Mouse (Mus musculus) embryonic facial prominence, embryonic 11.5 days (tissue): Measurements from ENCODE around the gene Erbin. TPM values are rescaled to one million over a fixed set of nuclear protein-coding genes. Genes with fewer than 3 reads are reported as not detected.

Source experiments
- ATAC-seq: fragments of 200-750 bp; cut with Nextera tagmentation; replicated peaks from 2 replicates; pipeline ENCODE4 v1.8.0; 2017; ENCODE audit warnings: low read depth; ENCODE audit not compliant: insufficient number of reproducible peaks, low FRiP score, low TSS enrichment
- DNase-seq: peaks from one replicate; pipeline ENCODE4 v3.0.0-alpha.2; 2015; ENCODE audit warnings: low spot score
- H3K27ac ChIP-seq: fragments of 300-500 bp; sonication (generic); replicated peaks from 2 replicates; pipeline ENCODE4 v1.5.1; 2014; ENCODE audit warnings: mild to moderate bottlenecking, low read depth, low read length, control low read depth
- H3K27me3 ChIP-seq: fragments of 300-500 bp; sonication (generic); 2 replicates; pipeline ENCODE4 v1.6.1; 2014; ENCODE audit warnings: mild to moderate bottlenecking, low read length, moderate library complexity, mixed read lengths; ENCODE audit not compliant: control insufficient read depth, insufficient read depth
- H3K36me3 ChIP-seq: fragments of 300-500 bp; sonication (generic); replicated peaks from 2 replicates; pipeline ENCODE4 v1.6.1; 2014; ENCODE audit warnings: low read depth, mild to moderate bottlenecking, low read length, moderate library complexity, mixed read lengths; ENCODE audit not compliant: control insufficient read depth, insufficient read depth
- H3K4me1 ChIP-seq: fragments of 300-500 bp; sonication (generic); 2 replicates; pipeline ENCODE4 v1.6.1; 2014; ENCODE audit warnings: low read length, mixed read lengths; ENCODE audit not compliant: control insufficient read depth, insufficient read depth
- H3K4me2 ChIP-seq: fragments of 300-500 bp; sonication (generic); 2 replicates; pipeline ENCODE4 v1.6.1; 2014; ENCODE audit warnings: low read depth, mild to moderate bottlenecking, control low read depth, low read length, moderate library complexity
- H3K4me3 ChIP-seq: fragments of 300-500 bp; sonication (generic); 2 replicates; pipeline ENCODE4 v1.5.1; 2014; ENCODE audit warnings: low read depth, low read length, control low read depth
- H3K9ac ChIP-seq: fragments of 300-500 bp; sonication (generic); replicated peaks from 2 replicates; pipeline ENCODE4 v1.6.1; 2014; ENCODE audit warnings: mild to moderate bottlenecking, control low read depth, low read length
- H3K9me3 ChIP-seq: fragments of 300-500 bp; sonication (generic); replicated peaks from 2 replicates; pipeline ENCODE4 v1.6.1; 2016; ENCODE audit warnings: mild to moderate bottlenecking, low read length, inconsistent platforms, mixed read lengths; ENCODE audit not compliant: control insufficient read depth
- WGBS: fragments of 180-500 bp; shearing (Covaris S2); extraction: QIAGEN DNeasy Blood & Tissue Kit; methylation state at CpG from one replicate; pipeline ENCODE4 v1.1.7; 2014; 5-methylcytosine and 5-hydroxymethylcytosine counted together
- polyA plus RNA-seq: library from polyadenylated mRNA; unstranded; fragments of >200 nt; fragmentation: Nextera tagmentation; extraction: Ambion mirVana; gene quantifications from 2 replicates; pipeline ENCODE4 v1.2.1, GENCODE M21; 2014

Erbin gene
- polyA plus RNA-seq, 1 experiment from 2014 or later: 36.8 TPM

GRCm38 (mm10) chr13:103957175-103957940, 37.0 kb upstream of the Erbin start:
- H3K27me3 ChIP-seq: no peaks in the 10 kb centered on the region
- H3K27ac ChIP-seq: no peak overlapping the region
- H3K4me3 ChIP-seq: no peak overlapping the region
- no peaks in the 10 kb centered on the region; the same call in 1 of the 2 replicates for H3K4me1 ChIP-seq
- 37% methylated on average over 8 of the region's 8 CpGs for WGBS
- no peaks in the 10 kb centered on the region for H3K9me3 ChIP-seq
- H3K4me2 ChIP-seq: no peak overlapping the region
- H3K36me3 ChIP-seq: no peaks in the 10 kb centered on the region
- DNase-seq: peak; percentile 68
- ATAC-seq: peak; percentile 68
- H3K9ac ChIP-seq: no peak overlapping the region

- no peak overlapping the region for H3K4me2 ChIP-seq
- H3K36me3 ChIP-seq: no peaks in the 10 kb centered on the region
- ATAC-seq (no peak), DNase-seq (no peak)
- no peak overlapping the region for H3K9ac ChIP-seq
- H3K4me1 ChIP-seq: no peaks in the 10 kb centered on the region; the same call in 1 of the 2 replicates
- no peak overlapping the region for H3K4me3 ChIP-seq
- no peaks in the 10 kb centered on the region for H3K9me3 ChIP-seq
- WGBS: 69% methylated on average over 2 of the region's 2 CpGs
- H3K27me3 ChIP-seq: no peaks in the 10 kb centered on the region
- H3K27ac ChIP-seq: no peak overlapping the region
Observed at GRCm38 (mm10) chr13:103955652-103956051, 35.3 kb upstream of the Erbin start.

- Histone ChIP-seq H3K4me1 (no peaks in the 10 kb centered on the region), H3K27me3 (no peaks in the 10 kb centered on the region), H3K9me3 (no peaks in the 10 kb centered on the region), H3K9ac (no peak overlapping the region), H3K4me2 (no peak overlapping the region), H3K36me3 (no peaks in the 10 kb centered on the region), H3K27ac (no peak overlapping the region), H3K4me3 (no peak overlapping the region)
- no peak for DNase-seq
- WGBS: 95% methylated on average over 7 of the region's 7 CpGs
- no peak for ATAC-seq
Observed at GRCm38 (mm10) chr13:103951393-103951792, 31.1 kb upstream of the Erbin start.

DNA sequence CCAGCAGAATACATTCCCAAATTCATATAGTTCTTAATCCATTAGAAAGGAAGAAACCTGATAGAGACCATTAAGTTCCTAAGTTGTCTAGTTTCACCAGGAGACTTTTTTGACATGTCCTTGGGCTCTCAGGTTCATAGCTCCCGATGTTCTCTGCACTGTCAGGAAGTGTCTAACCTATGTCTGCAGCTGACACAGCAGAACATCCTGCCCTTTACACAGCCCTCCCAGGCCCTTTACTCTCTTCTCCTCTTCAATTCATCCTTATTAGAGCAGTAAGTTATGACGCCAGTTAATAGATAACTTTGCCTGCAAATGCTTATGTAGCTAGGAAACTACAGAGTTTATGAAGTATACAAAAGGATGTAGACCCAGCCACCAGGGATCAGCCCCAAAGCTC, 20.5 kb upstream of the Erbin start:
- Histone ChIP-seq H3K4me2 (no peak overlapping the region), H3K27ac (no peak overlapping the region), H3K4me3 (no peak overlapping the region), H3K9me3 (no peaks in the 10 kb centered on the region), H3K9ac (no peak overlapping the region), H3K36me3 (no peaks in the 10 kb centered on the region), H3K27me3 (no peaks in the 10 kb centered on the region), H3K4me1 (no peaks in the 10 kb centered on the region)
- DNase-seq (no peak), ATAC-seq (no peak)
- 79% methylated on average over 2 of the region's 2 CpGs for WGBS

DNA sequence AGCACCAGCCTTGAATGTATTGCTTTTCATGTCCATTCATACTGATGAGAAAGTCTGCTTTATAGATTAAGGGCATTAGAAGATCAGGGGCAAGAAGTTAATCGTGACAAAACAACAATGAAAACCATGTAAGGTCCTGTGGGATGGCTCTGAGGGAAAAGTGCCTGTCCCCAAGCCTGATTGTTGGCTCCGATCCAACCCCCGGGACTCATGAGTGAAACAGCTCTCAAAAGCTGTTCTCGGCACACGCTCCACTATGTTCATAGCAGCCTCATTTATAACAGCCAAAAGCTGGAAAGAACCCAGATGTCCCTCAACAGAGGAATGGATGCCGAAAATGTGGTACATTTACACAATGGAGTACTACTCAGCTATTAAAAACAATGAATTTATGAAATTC, 4.3 kb upstream of the Erbin start:
- H3K36me3 ChIP-seq: no peaks in the 10 kb centered on the region
- no peak overlapping the region for H3K4me2 ChIP-seq
- H3K9me3 ChIP-seq: no peaks in the 10 kb centered on the region
- ATAC-seq (no peak), DNase-seq (no peak)
- no peak overlapping the region for H3K9ac ChIP-seq
- H3K4me3 ChIP-seq: no peak overlapping the region
- H3K27ac ChIP-seq: no peak overlapping the region
- H3K4me1 ChIP-seq: no peaks in the 10 kb centered on the region
- H3K27me3 ChIP-seq: no peaks in the 10 kb centered on the region
- WGBS: 86% methylated on average over 6 of the region's 6 CpGs

- no peak for DNase-seq
- Histone ChIP-seq H3K27ac (no peak overlapping the region), H3K27me3 (no peaks in the 10 kb centered on the region), H3K4me3 (no peak overlapping the region), H3K9ac (no peak overlapping the region), H3K4me1 (no peaks in the 10 kb centered on the region), H3K36me3 (no peaks in the 10 kb centered on the region), H3K4me2 (no peak overlapping the region), H3K9me3 (no peaks in the 10 kb centered on the region)
- ATAC-seq: no peak
- 82% methylated on average over 6 of the region's 6 CpGs for WGBS
Observed at GRCm38 (mm10) chr13:103923402-103924065, 3.2 kb upstream of the Erbin start.

- no peaks in the 10 kb centered on the region for H3K36me3 ChIP-seq
- peak overlapping the region; percentile 93 for H3K4me3 ChIP-seq
- WGBS: 15% methylated on average over 11 of the region's 11 CpGs
- peak overlapping the region; percentile 100 for H3K9ac ChIP-seq
- DNase-seq: no peak
- H3K27me3 ChIP-seq: no peaks in the 10 kb centered on the region
- peak overlapping the region; percentile 67 for H3K4me2 ChIP-seq
- peak overlapping the region; percentile 100 for H3K27ac ChIP-seq
- ATAC-seq: no peak
- no peaks in the 10 kb centered on the region for H3K4me1 ChIP-seq
- no peaks in the 10 kb centered on the region for H3K9me3 ChIP-seq
Observed at GRCm38 (mm10) chr13:103921831-103922380, 1.6 kb upstream of the Erbin start.
